Mouse (Mus musculus): ENCODE measurements at regions not wholly inside any gene's neighbourhood (a gene's known extent, or its start where the extent isn't known, plus 50 kb on each side); places are given as distances from the start of the nearest gene placed in this dataset.
"Not testable (repeated sequence)": the region's sequence is repeated elsewhere in the genome, so short reads cannot be mapped to it uniquely, and the experiment has no call there.

DNA sequence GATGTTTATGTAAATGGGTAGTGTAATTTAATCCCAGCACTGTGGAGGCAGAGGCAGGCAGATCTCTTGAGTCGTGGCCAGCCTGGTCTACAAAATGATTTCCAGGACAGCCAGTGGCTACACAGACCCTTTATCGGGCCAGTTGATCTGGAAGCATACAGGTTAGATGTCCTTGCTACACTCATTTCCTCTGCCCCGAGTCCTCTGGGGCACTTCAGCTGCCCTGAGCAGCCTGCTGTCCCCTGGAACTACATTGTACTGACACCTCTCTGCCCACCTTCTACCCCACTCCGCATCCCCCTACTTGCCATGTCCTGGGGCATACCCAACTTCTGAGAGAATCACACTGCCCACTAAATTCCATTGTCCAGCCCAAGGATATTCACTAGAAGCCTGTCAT, 60.6 kb upstream of the Helt start:
- no peak for DNase-seq (ENCODE audit: low spot score in 2 of 2)

DNA sequence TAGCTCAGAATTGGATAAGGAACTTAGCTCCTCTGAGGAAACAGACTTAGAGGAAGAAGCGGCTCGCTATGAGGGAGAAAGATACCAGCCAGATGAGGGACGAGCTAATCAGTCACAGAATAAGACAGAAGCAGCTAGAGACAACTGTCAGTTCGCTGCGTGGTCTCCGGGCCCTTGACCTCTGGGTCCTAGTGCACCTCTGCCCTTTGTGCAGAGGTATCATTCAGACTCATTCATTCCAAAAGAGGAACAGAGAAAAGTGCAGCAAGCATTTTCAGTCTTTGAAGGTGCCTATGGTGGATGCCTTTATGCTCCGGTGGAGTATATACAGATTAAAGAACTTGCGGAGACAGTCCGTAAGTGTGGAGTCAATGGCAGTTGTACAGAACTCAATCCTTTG, 63.5 kb upstream of the Helt start:
- DNase-seq (ENCODE audit: low spot score in 2 of 2) = not testable (repeated sequence)

DNA sequence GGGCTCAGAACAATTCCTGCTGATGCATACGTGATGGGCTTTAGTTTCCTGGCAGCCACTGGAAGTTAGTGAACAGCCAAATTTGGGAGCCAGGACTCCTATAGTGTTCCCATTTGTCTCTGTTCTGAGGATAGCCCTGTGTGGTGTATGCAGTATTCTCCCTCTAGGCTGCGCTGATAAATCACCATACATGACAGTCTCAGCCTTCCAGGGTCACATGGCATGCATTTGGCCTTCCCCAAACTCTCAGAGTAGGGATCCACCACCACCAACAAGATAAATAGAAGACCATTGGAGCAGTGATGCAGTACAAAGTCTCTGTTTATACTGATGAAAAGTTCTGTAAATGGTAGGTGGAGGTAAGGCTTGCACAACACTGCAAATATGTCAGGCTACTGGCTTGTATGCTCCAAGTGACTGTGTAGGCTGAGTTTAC, 68.4 kb upstream of the Helt start:
- no peak for DNase-seq (ENCODE audit: low spot score in 2 of 2)

DNA sequence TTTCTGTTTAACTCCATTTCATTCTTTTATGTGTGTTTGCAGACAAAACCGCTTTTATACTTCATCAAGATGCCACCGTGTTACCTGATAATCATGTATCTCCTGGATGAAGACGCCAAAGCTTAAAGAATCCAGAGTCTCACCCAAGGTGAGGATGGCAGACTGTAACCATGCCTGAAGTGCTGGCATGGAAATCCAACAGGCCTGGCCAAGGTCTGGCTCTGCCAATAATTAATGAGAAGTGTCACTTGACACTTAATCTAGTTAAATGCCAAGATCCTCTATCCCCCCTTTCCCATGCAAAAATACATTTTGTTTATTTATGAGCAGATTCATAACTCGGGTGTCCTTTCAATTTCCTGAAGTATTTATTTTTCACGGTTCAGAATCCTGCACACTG, 71.2 kb upstream of the Helt start:
- no peak for DNase-seq (ENCODE audit: low spot score in 2 of 2)

DNA sequence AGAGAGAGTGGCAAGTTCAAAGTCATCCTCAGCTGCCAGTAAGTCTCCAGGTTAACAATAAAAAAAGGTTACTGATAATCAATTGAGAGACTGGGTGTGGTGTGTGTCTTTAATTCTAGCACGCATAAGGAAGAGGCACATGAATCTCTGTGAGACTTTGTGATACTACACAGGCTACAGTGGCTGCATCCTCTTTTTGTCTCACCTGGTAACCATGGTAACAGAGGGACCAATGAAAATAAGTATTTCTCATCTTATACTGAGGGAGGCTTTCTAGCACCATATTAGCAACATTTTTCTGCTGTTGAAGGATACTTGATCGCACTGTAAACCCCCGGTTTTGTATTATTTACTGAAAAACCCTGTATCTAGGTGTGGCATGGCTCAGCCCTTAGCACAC, 72.7 kb upstream of the Helt start:
- no peak for DNase-seq (ENCODE audit: low spot score in 2 of 2)

DNA sequence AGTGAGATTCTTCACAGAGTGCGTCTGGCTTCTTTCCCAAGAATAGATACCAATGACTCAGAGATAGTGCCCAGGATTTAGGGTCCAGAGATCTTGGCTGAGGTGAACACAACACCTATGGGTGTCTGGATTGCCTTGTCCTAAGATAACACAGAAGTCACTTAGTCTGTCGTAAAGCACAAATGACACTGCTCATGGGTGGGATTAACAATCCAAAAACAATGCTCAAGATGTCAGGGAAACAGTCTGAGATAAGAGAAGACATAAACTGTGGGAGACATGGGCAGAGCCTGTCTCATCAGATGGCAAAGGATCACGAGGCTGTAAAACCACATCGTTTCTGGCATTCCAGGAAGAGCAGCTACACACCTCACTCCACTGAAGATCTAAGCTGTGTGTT, 79.6 kb upstream of the Helt start:
- DNase-seq (ENCODE audit: low spot score in 2 of 2) = no peak

DNA sequence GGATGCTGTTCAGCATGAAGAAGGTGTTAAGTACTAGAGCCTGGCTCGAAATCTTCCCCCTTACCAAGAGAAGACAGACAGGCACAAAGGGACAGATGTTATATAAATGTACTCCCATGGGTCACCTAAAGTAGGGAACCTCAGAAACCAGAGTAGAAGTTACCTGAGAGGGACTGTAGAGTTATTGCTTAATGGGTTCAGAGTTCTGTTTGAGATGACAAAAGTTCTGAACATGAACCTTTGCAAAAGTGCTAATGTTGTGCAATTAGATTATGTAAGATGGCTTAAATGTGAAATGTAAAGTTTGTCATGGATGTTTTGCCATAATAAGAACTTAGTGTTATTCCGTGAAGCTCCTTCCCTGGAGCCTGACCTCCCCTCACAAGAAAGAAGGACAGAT, 81.5 kb upstream of the Helt start:
- DNase-seq (ENCODE audit: low spot score in 2 of 2) = no peak

DNA sequence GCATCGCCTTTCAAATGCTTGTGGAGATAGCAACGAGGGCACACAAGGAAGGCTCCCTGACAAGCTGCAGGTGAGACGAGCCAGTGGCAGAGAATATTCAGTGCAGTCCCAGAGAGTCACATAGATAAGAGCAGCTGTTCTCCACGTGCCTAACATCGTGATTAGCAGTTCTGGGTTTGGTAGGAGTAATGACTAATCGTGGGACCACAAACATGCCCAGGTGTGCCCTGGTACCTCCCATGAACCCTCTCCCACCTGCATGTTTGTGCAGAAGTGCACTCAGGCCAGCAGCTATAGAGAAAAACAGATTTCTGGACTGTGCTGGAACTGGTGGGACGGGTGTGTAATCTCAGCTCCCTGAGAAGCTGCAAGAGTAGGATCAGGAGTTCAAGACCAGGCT, 85.9 kb upstream of the Acsl1 start:
- DNase-seq (ENCODE audit: low spot score in 2 of 2) = no peak

DNA sequence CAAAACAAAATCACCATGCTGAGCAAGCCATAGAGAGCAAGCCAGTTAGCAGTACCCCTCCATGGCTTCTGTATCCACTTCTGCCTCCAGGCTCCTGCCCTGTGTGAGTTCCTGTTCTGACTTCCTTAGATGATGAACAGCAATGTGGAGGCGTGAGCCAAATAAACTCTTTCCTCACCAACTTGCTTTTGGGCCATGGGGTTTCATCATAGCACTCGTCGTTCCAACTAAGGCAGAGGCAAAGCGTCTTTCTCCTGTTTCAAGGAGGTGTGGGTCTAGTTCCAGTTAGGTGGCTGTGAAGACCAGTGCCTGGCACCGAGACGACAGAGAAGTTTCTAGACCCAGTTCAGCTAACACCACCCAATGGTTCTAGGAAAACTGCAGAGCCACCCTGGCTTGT, 85.0 kb upstream of the Acsl1 start:
- DNase-seq (ENCODE audit: low spot score in 2 of 2) = no peak

DNA sequence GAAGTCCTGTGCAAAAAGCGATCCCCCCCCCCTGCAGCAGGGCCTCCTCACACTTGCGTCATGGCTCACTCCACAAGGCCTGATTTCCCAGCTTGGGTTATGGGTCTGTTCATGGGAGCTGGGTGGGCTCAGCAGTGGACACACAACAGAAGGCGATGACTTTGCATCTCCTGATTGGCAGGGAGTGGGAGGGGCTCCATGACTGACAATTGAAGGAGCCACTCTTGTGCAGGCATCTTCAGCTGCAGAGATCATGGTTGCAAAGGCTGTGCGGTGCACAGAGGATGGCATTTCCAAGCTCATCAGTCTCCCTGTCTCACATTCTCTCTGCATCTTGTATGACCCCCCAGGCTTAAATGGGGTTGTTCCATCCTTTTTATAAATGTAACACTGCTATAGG, 84.3 kb upstream of the Acsl1 start:
- DNase-seq (ENCODE audit: low spot score in 2 of 2) = no peak

DNA sequence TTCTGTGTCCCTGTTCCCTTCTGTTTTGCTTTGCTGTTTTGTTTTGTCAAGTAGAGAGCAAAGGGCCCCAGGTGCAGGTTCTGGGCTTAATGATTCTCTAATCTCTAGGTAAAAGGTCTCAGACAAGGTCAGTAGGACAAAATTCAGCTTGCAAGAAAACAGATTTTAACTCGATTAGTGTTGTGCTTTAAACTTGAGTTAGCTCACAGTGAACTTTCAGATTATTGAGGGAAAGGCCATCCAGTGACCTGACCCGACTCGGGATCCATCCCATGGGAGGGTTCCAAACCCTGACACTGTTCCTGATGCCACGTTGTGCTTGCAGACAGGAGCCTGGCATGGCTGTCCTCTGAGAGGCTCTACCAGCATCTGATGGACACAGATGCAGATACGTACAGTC, 83.8 kb upstream of the Acsl1 start:
- DNase-seq (ENCODE audit: low spot score in 2 of 2) = no peak

DNA sequence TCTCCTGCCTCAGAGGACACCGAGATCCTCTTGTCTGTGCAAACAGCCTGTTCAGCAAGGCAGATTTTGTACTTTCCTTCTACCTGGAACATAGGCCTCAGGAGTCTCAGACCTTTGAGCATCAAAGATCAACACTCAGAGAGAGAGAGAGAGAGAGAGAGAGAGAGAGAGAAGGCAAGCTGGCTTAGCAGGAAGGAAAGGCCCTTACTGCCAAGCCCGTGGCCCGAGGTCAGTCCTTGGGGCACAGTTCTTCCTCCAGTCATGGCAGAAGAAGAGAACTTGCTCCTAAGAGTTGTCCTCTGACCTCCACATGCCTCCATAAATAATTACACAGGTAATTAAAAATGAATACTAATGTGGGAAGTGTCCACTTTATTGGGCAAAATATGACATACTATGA, 82.4 kb upstream of the Acsl1 start:
- DNase-seq (ENCODE audit: low spot score in 2 of 2) = no peak

DNA sequence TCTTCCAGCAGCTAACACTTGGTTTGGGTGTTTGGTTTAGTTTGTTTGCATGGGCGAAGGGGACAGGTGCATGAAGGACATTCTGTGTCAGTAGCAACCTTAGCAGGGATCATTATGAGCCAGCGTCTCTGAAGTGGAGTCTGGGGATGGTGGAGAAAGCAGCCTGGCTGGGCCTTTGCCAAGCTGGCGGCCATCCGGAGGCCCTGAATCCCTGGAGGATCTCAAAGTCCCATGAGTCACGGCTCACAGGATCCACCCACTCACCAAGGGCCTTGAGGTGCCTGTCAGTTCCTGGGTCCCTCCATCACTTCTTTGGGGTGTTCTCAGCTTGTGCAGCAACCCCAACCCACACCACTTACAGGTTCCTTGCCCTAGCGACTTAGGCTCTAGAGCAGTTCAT, 80.4 kb upstream of the Acsl1 start:
- no peak for DNase-seq (ENCODE audit: low spot score in 2 of 2)

DNA sequence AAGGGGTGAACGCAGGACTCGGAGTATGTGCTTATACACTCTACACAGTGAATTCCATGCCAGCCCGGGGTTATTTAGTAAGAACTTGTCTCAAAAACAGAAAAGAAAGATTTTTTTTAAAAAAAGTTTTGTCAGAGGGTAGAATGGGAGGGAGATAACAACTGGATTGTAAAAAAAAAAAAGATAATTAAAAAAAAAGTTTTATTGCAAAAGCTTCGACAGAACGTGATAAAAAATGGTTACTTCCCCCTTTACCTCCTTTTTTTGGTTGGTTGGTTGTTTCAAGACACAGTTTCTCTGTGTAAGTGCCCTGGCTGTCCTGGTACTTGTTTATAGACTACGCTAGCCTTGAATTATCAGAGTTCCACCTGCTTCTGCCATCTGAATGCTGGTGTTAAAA, 79.2 kb upstream of the Acsl1 start:
- DNase-seq (ENCODE audit: low spot score in 2 of 2) = no peak

DNA sequence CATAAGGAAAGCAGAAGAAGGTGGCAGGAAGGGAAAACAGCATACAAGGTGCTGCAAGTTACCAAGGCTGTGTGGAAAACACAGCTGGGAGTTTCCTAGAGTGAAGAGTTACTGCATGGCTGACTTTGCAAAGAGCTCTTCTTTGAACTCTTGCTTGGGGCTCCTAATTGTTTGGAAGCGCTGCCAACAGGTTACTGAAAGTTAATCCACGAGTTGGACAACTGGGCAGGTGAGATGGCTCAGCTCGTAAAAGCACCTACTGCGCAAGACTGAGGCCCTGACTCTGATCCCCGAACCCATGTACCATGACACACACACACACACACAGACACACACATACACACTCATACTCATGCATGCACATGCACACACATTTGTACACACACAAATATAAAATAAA, 77.5 kb upstream of the Acsl1 start:
- DNase-seq (ENCODE audit: low spot score in 2 of 2) = no peak

DNA sequence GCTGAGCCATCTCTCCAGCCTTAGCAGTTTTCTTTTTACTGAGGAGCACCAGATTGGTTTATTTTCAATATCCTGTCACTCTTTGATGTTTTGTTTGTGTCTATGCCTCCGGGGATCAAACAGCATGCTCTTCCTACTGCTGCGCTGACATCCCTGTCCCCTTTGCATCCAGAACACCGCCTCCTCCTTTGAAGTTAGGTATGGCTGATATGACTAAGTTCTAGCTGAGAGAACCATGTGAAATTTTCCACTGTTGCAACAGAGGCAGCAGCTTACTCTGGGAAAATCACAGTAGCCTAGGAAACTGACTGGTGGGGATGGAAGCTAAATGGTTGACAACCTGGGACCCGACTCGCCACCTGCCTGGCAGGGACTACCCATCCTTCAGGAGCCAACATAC, 76.1 kb upstream of the Acsl1 start:
- no peak for DNase-seq (ENCODE audit: low spot score in 2 of 2)

DNA sequence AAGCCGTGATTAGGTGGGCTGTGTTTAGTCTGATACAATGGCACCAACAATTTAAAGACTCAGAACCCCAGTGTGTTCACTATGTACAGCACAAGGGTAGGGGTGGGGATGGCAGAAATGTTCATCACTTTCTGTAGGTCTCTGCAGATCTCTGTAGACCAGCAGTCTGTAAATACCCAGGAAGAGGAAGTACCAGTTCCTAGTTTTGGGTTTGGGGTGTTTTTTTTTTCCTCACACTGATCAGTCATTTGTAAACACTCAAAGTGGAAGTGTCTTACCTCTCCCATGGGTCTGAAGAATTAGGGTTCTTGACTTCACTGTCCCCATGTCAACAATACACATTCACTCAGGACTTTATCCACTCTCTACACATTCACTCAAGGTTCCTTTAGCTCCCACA, 75.5 kb upstream of the Acsl1 start:
- no peak for DNase-seq (ENCODE audit: low spot score in 2 of 2)

DNA sequence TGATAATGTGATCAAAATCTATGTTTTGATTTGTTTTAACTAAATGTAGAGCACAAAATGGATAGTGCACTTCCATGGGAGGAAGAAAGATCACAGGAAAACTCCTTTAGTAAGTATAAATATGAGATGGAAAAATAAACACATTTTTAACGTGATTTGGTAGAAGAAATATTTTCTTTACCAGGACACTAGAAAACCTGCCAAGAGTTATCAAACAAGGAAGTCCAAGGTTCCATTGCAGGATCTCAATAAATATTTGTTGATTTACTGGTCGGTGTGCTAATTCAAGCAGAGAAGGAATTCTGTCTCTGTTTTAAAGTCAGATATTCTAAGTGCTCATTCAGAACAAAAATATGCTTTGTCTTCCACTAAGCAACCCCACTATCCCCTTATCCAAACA, 73.8 kb upstream of the Acsl1 start:
- DNase-seq (ENCODE audit: low spot score in 2 of 2) = no peak

DNA sequence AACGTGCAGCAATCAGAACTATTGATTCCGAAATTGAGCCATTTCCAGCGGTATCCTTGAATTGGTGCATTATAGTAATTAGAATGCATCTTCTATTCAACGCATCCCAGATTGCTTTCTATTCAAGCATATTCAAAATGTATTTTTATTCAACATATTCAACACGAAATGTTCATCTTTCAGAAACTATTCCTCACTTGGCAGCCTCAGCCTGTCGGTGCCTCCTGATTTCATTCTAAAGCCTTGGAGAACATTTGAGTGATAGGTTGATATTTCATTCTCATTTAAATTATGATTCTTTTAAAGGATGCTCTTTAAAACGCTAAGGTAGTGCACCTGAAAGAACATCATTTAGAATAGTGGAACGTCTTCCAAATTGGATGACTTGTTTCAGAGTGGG, 73.1 kb upstream of the Acsl1 start:
- DNase-seq (ENCODE audit: low spot score in 2 of 2) = no peak

DNA sequence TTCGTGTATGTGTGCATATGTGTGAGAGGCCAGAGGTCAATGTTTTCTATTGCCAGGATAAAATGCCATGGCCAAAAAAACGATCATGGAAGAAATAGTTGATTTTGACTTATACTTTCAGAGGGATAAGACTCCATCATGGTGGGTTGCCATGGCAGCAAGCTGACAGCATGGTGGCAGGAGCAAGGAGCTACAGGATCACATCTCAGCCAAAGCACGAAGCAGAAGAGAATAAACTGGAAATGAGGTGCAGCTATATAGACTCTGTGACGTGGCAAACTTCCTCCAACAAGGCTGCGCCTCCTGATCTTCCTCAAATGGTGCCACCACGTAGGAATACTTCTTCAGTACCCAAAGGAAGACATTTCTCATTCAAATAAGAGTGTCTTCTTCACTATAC, 70.2 kb upstream of the Acsl1 start:
- no peak for DNase-seq (ENCODE audit: low spot score in 2 of 2)

DNA sequence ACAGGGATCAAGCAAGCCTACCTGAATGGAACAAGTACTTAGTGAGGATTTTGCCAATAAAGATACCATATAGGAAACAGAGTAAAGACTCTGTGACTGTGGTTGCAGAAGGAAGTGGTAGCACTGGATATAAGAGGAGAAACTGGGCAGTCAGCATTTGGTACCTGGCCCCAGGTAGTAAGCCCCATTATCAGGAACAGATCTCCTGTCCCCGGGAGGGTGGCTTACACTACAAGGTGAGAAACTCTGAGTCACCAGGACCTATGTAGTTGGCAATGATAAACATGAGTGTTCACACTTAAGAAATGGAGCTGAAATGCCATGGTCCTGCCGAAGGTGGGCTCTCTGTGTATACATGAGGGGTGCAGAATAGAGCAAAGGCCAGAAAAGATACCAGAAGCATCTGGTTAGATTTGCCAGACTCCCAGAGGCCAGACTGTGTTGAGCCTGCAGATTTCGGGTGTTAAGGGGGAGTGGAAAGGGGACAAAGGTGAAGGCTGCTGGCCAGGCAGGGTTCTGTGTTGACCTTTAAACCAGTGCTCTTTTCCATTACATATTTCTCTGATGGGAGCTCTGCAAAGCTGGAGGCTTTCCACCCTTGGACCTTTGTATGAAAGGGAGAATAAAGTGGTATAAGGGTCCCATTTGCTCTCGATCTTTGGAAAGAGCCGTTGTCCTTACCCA, 66.8 kb upstream of the Acsl1 start:
- no peak for DNase-seq (ENCODE audit: low spot score in 2 of 2)

DNA sequence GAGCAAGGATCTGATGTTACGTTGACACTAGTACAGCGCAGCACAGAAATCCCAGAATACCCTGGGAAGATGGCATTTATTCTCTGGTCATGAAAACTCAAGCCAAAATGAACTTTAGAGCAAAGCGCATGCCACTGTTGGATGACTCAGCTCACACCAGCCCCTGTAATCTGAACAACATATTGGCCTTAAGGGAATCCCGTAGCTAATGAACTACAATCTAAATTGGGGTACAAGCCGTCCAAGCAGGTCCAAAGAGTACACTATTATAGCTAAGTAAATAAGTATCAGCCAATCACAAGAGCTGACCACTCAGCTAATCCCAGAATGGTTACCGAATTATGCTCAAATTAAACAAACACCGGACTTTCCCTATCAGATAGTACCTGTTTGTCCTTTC, 62.0 kb upstream of the Acsl1 start:
- no peak for DNase-seq (ENCODE audit: low spot score in 2 of 2)

DNA sequence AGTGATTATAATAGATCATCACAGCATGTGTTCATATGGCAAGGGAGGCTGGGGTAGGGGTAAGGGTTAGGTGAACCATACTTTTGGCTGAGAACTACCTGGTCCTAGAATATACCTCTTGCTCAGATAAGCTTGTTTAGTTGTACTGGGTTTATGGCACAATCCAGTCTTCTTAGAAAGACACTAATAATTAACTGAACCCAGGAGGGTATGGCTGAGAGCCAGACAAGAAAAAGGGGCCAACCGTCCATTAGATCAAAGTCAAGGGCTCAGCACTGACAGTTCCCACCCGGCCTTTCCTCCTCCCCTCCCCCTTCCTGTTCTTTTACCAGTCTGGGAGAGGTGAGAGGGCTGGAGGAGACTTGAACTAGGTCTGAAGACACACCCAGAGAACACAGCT, 61.5 kb upstream of the Acsl1 start:
- DNase-seq (ENCODE audit: low spot score in 2 of 2) = no peak
